Mouse (Mus musculus): ENCODE measurements around the gene Neu3. TPM values are rescaled to one million over a fixed set of nuclear protein-coding genes. Genes with fewer than 3 reads are reported as not detected.
A peak's percentile ranks its signal among the peaks of the same experiment; 100 is the strongest.

The Neu3 gene
- polyA plus RNA-seq (2012; rRNA removed) (3.2 TPM in 2 replicates), polyA plus RNA-seq (2014; fragmentation: Nextera tagmentation; extraction: Ambion mirVana) (3.0 TPM in 2 replicates)

- ATAC-seq (ENCODE audit: low FRiP score, low read depth) (peak; percentile 98), DNase-seq (ENCODE audit: low spot score) (peak; percentile 92)
- peak within 1 kb of the TSS; percentile 42 for H3K4me3 ChIP-seq (replicated peaks; ENCODE audit: low read length)
- H3K4me1 ChIP-seq (ENCODE audit: control insufficient read depth, insufficient read depth, low read length): no peaks in the 10 kb centered on the region
- H3K27me3 ChIP-seq (ENCODE audit: control insufficient read depth, insufficient read depth, low read length): no peaks in the 10 kb centered on the region
- WGBS: under 1% methylated on average over 26 of the region's 26 CpGs
- peak within 1 kb of the TSS; percentile 54 for H3K9ac ChIP-seq (ENCODE audit: low read depth, low read length, severe bottlenecking)
- H3K4me2 ChIP-seq (replicated peaks; ENCODE audit: low read depth, low read length, severe bottlenecking): peak within 1 kb of the TSS; percentile 54
- H3K9me3 ChIP-seq (ENCODE audit: control insufficient read depth, low read length): no peaks in the 10 kb centered on the region
- no peaks in the 10 kb centered on the region for H3K36me3 ChIP-seq (ENCODE audit: control insufficient read depth, insufficient read depth, low read length)
- 0 out of 2 replicates have a peak, but pooled peaks have one; percentile 21 for TF ChIP-seq POLR2A (IDR thresholded peaks at IDR 0.05; ENCODE audit: borderline replicate concordance, extremely low read depth, insufficient read depth, insufficient read length)
- H3K27ac ChIP-seq (replicated peaks; ENCODE audit: low read depth, low read length): 0 out of 2 replicates have a peak within 1 kb of the TSS, but pooled peaks have one; percentile 72
Observed at GRCm38 (mm10) chr7:99828083-99828570, at the start of gene Neu3. Neu3 (minus strand) TSS chr7:99828417.

GRCm38 (mm10) chr7:99876345-99876744, 48.1 kb upstream of the Neu3 start:
- WGBS: 3% methylated on average over 3 of the region's 3 CpGs
- Histone ChIP-seq H3K27me3 (ENCODE audit: control insufficient read depth, insufficient read depth, low read length) (no peaks in the 10 kb centered on the region), H3K36me3 (ENCODE audit: control insufficient read depth, insufficient read depth, low read length) (no peaks in the 10 kb centered on the region), H3K27ac (replicated peaks; ENCODE audit: low read depth, low read length) (no peak overlapping the region), H3K4me2 (replicated peaks; ENCODE audit: low read depth, low read length, severe bottlenecking) (no peak overlapping the region), H3K4me3 (replicated peaks; ENCODE audit: low read length) (no peak overlapping the region), H3K9ac (ENCODE audit: low read depth, low read length, severe bottlenecking) (no peak overlapping the region), H3K4me1 (ENCODE audit: control insufficient read depth, insufficient read depth, low read length) (no peaks in the 10 kb centered on the region), H3K9me3 (ENCODE audit: control insufficient read depth, low read length) (no peaks in the 10 kb centered on the region)
- DNase-seq (ENCODE audit: low spot score): peak; percentile 86
- peak; percentile 60; the same call in 1 of the 2 replicates for ATAC-seq (ENCODE audit: low FRiP score, low read depth)
- no peak for TF ChIP-seq POLR2A (IDR thresholded peaks at IDR 0.05; ENCODE audit: borderline replicate concordance, extremely low read depth, insufficient read depth, insufficient read length)

- Histone ChIP-seq H3K9me3 (ENCODE audit: control insufficient read depth, low read length) (no peaks in the 10 kb centered on the region), H3K9ac (ENCODE audit: low read depth, low read length, severe bottlenecking) (no peak overlapping the region), H3K4me1 (ENCODE audit: control insufficient read depth, insufficient read depth, low read length) (no peaks in the 10 kb centered on the region), H3K36me3 (ENCODE audit: control insufficient read depth, insufficient read depth, low read length) (no peaks in the 10 kb centered on the region), H3K27me3 (ENCODE audit: control insufficient read depth, insufficient read depth, low read length) (no peaks in the 10 kb centered on the region), H3K4me2 (replicated peaks; ENCODE audit: low read depth, low read length, severe bottlenecking) (no peak overlapping the region), H3K27ac (replicated peaks; ENCODE audit: low read depth, low read length) (no peak overlapping the region), H3K4me3 (replicated peaks; ENCODE audit: low read length) (no peak overlapping the region)
- DNase-seq (ENCODE audit: low spot score) (no peak), ATAC-seq (ENCODE audit: low FRiP score, low read depth) (0 out of 2 replicates have a peak, but pooled peaks have one; percentile 50)
- WGBS: 27% methylated on average over 5 of the region's 5 CpGs
- no peak for TF ChIP-seq POLR2A (IDR thresholded peaks at IDR 0.05; ENCODE audit: borderline replicate concordance, extremely low read depth, insufficient read depth, insufficient read length)
Observed at GRCm38 (mm10) chr7:99875891-99876290, 47.7 kb upstream of the Neu3 start.

- H3K27ac ChIP-seq (replicated peaks; ENCODE audit: low read depth, low read length): no peak overlapping the region
- no peaks in the 10 kb centered on the region for H3K4me1 ChIP-seq (ENCODE audit: control insufficient read depth, insufficient read depth, low read length)
- no peak overlapping the region for H3K9ac ChIP-seq (ENCODE audit: low read depth, low read length, severe bottlenecking)
- H3K4me3 ChIP-seq (replicated peaks; ENCODE audit: low read length): no peak overlapping the region
- no peak overlapping the region for H3K4me2 ChIP-seq (replicated peaks; ENCODE audit: low read depth, low read length, severe bottlenecking)
- no peak for TF ChIP-seq POLR2A (IDR thresholded peaks at IDR 0.05; ENCODE audit: borderline replicate concordance, extremely low read depth, insufficient read depth, insufficient read length)
- H3K9me3 ChIP-seq (ENCODE audit: control insufficient read depth, low read length): no peaks in the 10 kb centered on the region
- H3K27me3 ChIP-seq (ENCODE audit: control insufficient read depth, insufficient read depth, low read length): no peaks in the 10 kb centered on the region
- H3K36me3 ChIP-seq (ENCODE audit: control insufficient read depth, insufficient read depth, low read length): no peaks in the 10 kb centered on the region
- whole genome bisulfite sequencing: 73% methylated on average over 6 of the region's 6 CpGs
- ATAC-seq (ENCODE audit: low FRiP score, low read depth) (no peak), DNase-seq (ENCODE audit: low spot score) (no peak)
Observed at GRCm38 (mm10) chr7:99873965-99874364, 45.7 kb upstream of the Neu3 start.

DNA sequence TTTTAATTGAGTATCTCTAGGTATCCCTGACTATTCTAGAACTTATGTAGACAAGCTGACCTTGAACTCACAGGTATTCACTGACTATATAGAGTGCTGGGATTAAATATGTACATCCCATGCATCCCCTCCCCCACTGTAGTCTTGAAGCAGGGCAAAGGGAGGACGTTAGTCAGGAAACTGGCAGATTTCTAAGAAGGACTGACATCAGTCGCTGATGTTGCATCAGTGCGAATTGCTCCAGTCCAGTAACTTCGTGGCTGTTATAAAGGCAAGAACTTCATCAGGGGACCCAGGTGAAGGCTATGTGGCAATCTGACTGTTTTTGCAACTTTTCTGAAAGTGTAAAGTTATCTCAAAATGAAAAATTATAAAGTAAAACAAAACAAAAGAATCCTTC, 41.1 kb upstream of the Neu3 start:
- no peak overlapping the region for H3K4me2 ChIP-seq (replicated peaks; ENCODE audit: low read depth, low read length, severe bottlenecking)
- no peak overlapping the region for H3K4me3 ChIP-seq (replicated peaks; ENCODE audit: low read length)
- ATAC-seq (ENCODE audit: low FRiP score, low read depth) (no peak), DNase-seq (ENCODE audit: low spot score) (no peak)
- H3K4me1 ChIP-seq (ENCODE audit: control insufficient read depth, insufficient read depth, low read length): no peaks in the 10 kb centered on the region
- no peaks in the 10 kb centered on the region for H3K36me3 ChIP-seq (ENCODE audit: control insufficient read depth, insufficient read depth, low read length)
- no peak overlapping the region for H3K9ac ChIP-seq (ENCODE audit: low read depth, low read length, severe bottlenecking)
- TF ChIP-seq POLR2A (IDR thresholded peaks at IDR 0.05; ENCODE audit: borderline replicate concordance, extremely low read depth, insufficient read depth, insufficient read length): no peak
- H3K9me3 ChIP-seq (ENCODE audit: control insufficient read depth, low read length): no peaks in the 10 kb centered on the region
- H3K27ac ChIP-seq (replicated peaks; ENCODE audit: low read depth, low read length): no peak overlapping the region
- no peaks in the 10 kb centered on the region for H3K27me3 ChIP-seq (ENCODE audit: control insufficient read depth, insufficient read depth, low read length)
- 73% methylated on average over 4 of the region's 4 CpGs for WGBS

All from limb, embryonic 14.5 days (tissue).